Mouse (Mus musculus): ENCODE measurements around the gene Fbln2.

Fbln2 gene

DNA sequence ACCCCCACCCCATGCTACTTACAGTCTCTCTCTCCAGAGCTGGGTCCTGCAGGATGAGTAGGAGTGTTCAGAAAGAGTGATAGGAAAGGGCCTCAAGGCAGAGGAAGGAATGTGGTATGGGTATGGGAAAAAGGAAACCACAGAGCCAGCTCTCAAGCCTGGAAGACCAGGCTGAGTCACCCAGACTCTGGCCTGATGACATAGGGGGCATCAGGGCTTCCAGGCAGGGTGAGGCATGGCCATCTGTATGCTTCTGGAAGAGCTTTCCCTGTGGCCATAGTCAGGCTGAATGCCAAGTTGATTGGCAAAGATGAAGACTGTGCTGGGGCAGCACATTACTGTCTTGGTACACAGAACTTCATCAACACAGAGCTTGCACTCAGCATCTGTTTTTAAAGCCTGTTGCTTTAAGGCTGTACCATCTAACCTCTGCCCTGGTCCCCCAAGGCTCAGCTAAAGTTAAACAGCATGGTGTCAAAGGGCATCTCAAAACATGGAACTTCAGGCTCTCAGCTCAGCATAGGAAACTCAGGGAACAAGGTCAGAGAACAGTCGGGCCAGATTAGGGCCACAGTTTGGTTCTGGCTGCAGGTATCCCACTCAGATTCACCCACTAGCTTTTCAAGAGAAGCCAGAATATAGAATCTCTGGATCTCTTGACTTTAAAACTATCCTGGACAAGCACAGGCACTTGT lies 19.3 kb upstream of the Fbln2 start:
- no peak for DNase-seq (ENCODE audit: low spot score)

DNA sequence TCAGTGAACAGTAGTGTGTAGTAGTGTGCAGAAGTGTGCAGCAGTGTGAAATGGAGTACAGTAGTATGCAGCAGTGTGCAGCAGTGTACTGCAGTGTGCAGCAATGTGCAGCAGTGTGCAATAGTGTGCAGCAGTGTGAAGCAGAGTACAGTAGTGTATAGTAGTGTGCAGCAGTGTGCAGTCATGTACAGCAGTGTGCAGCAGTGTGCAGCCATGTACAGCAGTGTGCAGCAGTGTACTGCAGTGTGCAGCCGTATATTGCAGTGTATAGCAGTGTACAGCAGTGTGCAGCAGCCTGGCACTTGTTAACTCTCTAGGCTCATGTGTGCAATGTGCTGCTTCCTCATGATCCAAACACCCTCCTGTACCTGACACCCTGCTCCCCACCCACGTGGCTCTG lies 13.8 kb upstream of the Fbln2 start:
- no peak for DNase-seq (ENCODE audit: low spot score)

- DNase-seq (ENCODE audit: low spot score) = peak; percentile 74
Measured at GRCm38 (mm10) chr6:91200429-91201188, 11.6 kb upstream of the Fbln2 start.

DNA sequence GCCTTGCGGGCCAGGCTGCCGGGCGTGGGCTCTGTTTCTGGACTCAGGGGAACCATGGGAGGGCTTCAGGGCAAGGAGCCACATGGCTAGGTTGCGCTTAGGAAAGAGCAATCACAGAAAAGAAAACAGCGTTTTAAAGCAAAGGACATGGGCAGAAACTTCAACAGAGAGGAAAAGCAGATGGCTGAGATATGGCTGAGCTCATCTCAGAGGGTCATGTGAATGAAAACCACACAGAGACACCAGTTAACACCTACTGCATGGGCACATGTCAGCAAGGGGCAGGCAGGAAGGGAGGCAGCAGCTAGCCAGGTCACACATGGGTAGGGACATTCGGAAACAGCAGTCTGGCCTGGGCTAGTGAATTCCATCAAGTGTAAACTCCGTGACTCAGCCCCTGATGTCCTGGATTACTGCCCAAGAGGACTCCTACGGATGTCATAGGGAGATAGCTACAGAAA lies 10.3 kb upstream of the Fbln2 start:
- no peak for DNase-seq (ENCODE audit: low spot score)

DNA sequence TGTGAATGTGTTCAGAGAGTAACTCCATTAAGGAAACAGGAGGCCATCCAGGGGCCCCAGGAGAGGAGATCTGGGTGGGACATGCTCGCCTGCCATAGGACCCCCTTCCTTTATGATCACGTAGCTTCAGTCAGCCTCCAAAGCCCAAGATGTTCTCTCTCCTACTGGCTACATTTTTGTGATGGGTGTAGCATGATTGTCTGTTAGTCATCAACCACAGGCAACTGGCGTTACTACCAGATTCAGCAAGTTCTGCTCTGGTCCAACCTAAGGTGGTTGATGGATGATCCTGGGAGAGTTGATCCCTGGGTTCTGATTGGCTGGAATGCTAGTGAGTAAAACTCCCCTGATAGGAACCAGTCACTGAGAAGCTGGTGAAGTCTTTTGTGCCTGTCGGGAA lies 9.7 kb upstream of the Fbln2 start:
- DNase-seq (ENCODE audit: low spot score) = no peak

DNA sequence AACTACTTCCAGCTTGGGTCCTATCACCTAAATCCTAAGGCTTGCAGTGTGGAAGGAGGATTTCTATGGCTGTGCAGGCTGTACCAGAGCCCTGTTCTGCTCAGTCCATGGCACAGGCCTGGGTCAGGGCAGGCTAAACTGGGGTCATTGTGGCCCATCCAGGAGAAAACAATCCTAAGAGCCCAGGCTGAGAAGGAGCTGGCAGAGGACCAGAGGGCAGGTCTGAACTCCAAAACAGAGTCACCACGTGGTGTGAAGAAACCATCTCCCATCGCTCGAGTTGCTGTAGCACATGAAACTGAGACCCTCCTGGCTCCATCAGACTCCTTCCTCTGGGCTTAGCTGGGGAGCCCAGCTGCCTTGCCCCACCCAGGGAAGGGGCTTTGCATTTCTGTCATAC lies 6.9 kb upstream of the Fbln2 start:
- DNase-seq (ENCODE audit: low spot score) = peak; percentile 78

DNA sequence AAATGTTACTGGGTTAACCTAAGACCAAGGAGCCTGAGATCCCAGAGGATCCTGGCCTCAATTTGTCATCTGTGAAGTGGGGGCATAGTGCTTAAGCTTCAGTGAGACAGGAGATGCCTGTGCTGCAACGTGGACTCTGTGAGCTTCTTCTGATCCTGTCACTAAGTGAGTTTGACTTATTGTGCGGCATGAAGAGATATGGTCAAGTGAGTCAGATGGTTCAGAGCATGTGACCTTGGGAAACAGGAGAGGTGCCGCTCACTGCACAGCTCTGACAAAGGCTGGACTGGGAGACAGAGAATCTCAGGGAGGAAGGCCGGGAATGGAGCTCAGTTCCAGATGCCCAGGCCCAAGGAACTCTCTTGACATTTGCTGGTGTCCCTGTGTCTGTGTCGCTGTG lies 6.5 kb upstream of the Fbln2 start:
- no peak for DNase-seq (ENCODE audit: low spot score)

DNA sequence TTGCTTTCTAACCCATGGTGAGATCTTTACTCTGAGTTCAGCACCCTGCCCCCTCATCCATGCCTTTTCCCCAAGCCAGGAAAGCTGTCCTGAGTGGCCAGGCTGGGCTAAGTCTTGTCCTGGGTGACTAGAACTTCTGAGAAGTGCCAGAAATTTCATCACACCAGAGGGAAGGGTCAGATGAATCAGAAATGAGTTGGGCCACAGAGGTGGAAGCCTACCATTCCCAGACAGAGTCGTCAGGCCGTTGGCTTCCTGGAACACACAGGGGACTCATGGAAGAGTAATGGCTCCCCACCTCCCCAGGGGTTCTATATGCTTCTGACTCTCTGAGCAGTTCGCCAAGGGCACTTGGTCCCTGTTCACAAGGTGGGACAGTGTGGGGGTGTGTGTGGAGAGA lies 4.8 kb upstream of the Fbln2 start:
- no peak for DNase-seq (ENCODE audit: low spot score)

GRCm38 (mm10) chr6:91209780-91210179 lies 2.5 kb upstream of the Fbln2 start:
- no peak for DNase-seq (ENCODE audit: low spot score)

- DNase-seq (ENCODE audit: low spot score) = no peak
Measured at GRCm38 (mm10) chr6:91210852-91211251, 1.4 kb upstream of the Fbln2 start.

DNA sequence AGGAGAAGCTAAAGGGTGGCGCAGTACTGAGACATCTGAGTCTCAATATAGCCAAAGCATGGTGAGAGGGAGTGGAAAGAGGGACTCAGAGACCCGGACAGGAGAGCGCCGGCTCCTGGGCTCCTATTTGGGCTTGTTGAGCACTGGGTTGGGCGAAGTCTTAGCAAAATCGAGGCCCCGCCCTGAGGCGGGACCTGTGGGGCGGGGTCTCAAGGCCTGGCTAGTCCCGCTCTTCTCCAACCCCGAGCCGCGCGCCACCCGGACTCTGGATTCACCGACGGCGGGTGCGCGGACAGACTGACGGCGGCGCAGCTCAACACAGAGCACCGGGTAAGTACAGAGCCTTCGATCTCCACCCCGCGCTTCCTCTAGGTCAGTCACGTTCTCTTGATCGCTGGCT lies 316 bp downstream of the Fbln2 start:
- peak; percentile 74 for DNase-seq (ENCODE audit: low spot score)

- no peak for DNase-seq (ENCODE audit: low spot score)
Measured at GRCm38 (mm10) chr6:91213287-91214218, 1.3 kb downstream of the Fbln2 start.

DNA sequence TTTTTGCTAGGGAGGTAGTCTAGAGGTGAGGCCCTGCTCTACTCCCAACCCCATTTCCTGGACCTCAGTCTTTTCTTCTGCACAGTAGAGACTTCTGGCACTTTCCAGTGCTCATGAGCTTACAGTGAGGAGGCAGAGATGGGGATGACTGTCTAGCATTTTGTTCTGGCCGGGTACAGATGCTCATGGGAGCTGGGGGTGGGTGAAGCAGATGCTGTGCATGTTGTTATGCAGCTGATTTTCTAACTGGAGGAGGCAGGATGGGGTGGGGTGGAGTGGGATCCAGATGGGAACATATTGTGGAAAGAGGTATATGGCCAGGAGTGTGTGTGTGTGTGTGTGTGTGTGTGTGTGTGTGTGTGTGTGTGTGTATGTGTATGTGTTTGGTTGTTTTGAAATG lies 3.2 kb downstream of the Fbln2 start:
- DNase-seq (ENCODE audit: low spot score) = no peak

DNA sequence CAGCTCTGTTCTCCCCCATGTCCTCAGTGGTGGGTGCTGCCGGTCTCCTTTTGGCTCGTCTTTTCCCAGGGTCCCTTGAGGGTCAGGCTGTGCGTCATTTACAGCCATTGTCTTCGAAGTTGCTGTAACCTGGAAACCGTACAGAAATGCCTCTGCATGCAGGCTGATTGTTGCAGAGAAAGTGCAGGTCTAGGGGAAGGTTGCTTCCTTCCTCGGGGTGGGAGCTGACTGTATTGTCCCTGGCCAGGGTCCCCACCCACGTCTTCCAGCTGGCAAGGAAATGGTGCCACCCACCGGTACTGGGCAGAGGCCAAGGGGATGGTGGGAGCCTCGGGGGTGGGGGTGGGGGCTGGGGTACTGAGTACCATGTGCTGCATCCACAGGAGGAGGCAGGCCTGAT lies 6.2 kb downstream of the Fbln2 start:
- no peak for DNase-seq (ENCODE audit: low spot score)

- no peak for DNase-seq (ENCODE audit: low spot score)
Measured at GRCm38 (mm10) chr6:91218871-91219270, 6.6 kb downstream of the Fbln2 start.

DNA sequence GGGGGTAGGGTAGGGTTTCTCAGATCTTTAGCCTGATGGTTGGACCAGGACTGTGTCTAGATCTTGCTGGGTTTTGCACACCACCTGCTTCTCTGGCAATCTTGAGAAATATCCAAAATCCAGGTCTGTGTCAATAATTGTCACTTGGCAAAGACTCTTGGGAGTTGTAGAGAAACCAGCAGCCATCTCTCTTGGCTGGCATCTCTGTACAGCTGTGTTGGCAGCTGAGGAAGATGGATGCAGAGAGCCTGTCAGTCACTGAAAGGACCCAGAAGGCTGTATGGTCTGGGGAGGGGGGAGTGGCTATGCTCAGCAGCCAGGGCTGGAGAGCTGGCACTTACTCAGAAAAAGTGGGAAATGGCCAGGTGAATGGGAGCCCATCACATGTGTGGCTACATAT lies 7.8 kb downstream of the Fbln2 start:
- no peak for DNase-seq (ENCODE audit: low spot score)

DNA sequence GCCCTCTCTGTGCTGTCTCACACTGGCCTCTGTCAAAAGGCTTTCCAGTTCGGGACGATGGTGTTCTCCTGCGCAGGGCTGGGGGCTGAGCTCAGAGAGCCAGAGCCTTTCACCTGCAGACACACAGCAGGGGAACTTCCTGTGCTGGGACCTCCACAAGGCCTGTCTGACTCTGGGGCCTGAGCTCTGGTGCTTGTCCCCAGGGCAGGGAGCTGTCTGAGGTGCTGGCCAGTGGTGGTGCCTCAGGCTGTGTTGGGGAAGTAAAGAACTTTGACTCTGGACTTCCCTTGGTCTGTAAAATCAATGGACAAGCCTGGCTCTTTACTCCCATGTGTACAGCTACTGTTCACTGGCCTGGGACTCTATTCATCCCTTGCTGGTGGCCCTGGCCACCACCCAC lies 8.8 kb downstream of the Fbln2 start:
- DNase-seq (ENCODE audit: low spot score) = peak; percentile 51

GRCm38 (mm10) chr6:91222694-91223346 lies 10.6 kb downstream of the Fbln2 start:
- DNase-seq (ENCODE audit: low spot score) = no peak

GRCm38 (mm10) chr6:91224939-91225338 lies 12.7 kb downstream of the Fbln2 start:
- DNase-seq (ENCODE audit: low spot score) = no peak

DNA sequence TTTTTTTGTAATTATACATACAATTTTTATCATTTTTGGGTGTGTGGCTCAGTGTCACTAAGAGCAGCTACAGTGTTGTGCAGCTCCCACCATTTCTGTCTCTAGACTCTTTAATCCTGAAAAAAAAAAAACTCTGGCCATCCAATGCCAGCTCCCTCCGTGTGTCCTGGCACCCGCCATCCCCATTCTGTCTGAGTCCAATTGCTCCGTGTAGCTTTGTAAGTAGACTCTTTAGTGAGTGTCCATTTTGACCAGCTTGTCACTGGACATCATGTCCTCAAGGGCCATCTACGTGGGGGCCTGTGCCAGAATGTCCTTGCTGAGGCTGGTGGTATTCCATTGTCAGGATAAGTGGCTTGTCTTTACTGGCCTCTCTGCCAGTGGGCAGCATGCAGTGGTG lies 13.1 kb downstream of the Fbln2 start:
- no peak for DNase-seq (ENCODE audit: low spot score)

- DNase-seq (ENCODE audit: low spot score) = no peak
Measured at GRCm38 (mm10) chr6:91226058-91226457, 13.8 kb downstream of the Fbln2 start.

- no peak for DNase-seq (ENCODE audit: low spot score)
Measured at GRCm38 (mm10) chr6:91228980-91229379, 16.7 kb downstream of the Fbln2 start.
